Mouse (Mus musculus) hindbrain, embryonic 15.5 days (tissue): ENCODE measurements around the gene Pkd1. TPM values are rescaled to one million over a fixed set of nuclear protein-coding genes. Genes with fewer than 3 reads are reported as not detected.

ENCODE experiments used
- ATAC-seq: fragments of 200-750 bp; cut with Nextera tagmentation; 2 replicates; pipeline ENCODE4 v1.8.0; 2017; ENCODE audit warnings: low read depth, moderate number of reproducible peaks, moderate TSS enrichment; ENCODE audit not compliant: low FRiP score
- H3K27ac ChIP-seq: fragments of 300-500 bp; sonication (generic); replicated peaks from 2 replicates; pipeline ENCODE4 v1.5.1; 2015; ENCODE audit warnings: mild to moderate bottlenecking, inconsistent platforms
- H3K27me3 ChIP-seq: fragments of 300-500 bp; sonication (generic); 2 replicates; pipeline ENCODE4 v1.6.1; 2015; ENCODE audit warnings: control low read depth, inconsistent platforms
- H3K36me3 ChIP-seq: fragments of 300-500 bp; sonication (generic); 2 replicates; pipeline ENCODE4 v1.6.1; 2015; ENCODE audit warnings: control low read depth, inconsistent platforms
- H3K4me1 ChIP-seq: fragments of 300-500 bp; sonication (generic); replicated peaks from 2 replicates; pipeline ENCODE4 v1.6.1; 2015; ENCODE audit warnings: control low read depth, inconsistent platforms
- H3K4me2 ChIP-seq: fragments of 300-500 bp; sonication (generic); 2 replicates; pipeline ENCODE4 v1.6.1; 2015; ENCODE audit warnings: moderate library complexity, mild to moderate bottlenecking, inconsistent platforms
- H3K4me3 ChIP-seq: fragments of 300-500 bp; sonication (generic); 2 replicates; pipeline ENCODE4 v1.5.1; 2015; ENCODE audit warnings: mild to moderate bottlenecking, inconsistent platforms
- H3K9ac ChIP-seq: fragments of 300-500 bp; sonication (generic); 2 replicates; pipeline ENCODE4 v1.6.1; 2015; ENCODE audit warnings: inconsistent platforms
- H3K9me3 ChIP-seq: fragments of 300-500 bp; sonication (generic); 2 replicates; pipeline ENCODE4 v1.6.1; 2016; ENCODE audit warnings: control low read depth, inconsistent platforms
- WGBS: fragments of 180-500 bp; shearing (Covaris S2); methylation state at CpG from one replicate; pipeline ENCODE4 v1.1.7; 2015; 5-methylcytosine and 5-hydroxymethylcytosine counted together
- polyA plus RNA-seq: library from polyadenylated mRNA; unstranded; fragments of >200 nt; fragmentation: Nextera tagmentation; extraction: Ambion mirVana; gene quantifications from 2 replicates; pipeline ENCODE4 v1.2.1, GENCODE M21; 2015

Pkd1 gene
- polyA plus RNA-seq, 1 experiment from 2014 or later = 22.6 TPM

GRCm38 (mm10) chr17:24535300-24535699 is 14.3 kb upstream of the Pkd1 start:
- H3K4me1 ChIP-seq = peaks cover 44% of the 10 kb centered on the region
- no peak for ATAC-seq
- WGBS = 60% methylated on average over 5 of the region's 5 CpGs
- no peak overlapping the region for H3K4me3 ChIP-seq
- H3K27me3 ChIP-seq = no peaks in the 10 kb centered on the region
- H3K36me3 ChIP-seq = no peaks in the 10 kb centered on the region
- H3K9me3 ChIP-seq = no peaks in the 10 kb centered on the region
- H3K4me2 ChIP-seq = no peak overlapping the region
- no peak overlapping the region for H3K27ac ChIP-seq
- no peak overlapping the region for H3K9ac ChIP-seq

GRCm38 (mm10) chr17:24537536-24537935 is 12.1 kb upstream of the Pkd1 start:
- H3K4me2 ChIP-seq = no peak overlapping the region
- 33% methylated on average over 3 of the region's 3 CpGs for WGBS
- peak overlapping the region; percentile 45; the same call in 1 of the 2 replicates for H3K27ac ChIP-seq
- no peak for ATAC-seq
- no peak overlapping the region for H3K4me3 ChIP-seq
- H3K36me3 ChIP-seq = no peaks in the 10 kb centered on the region
- no peaks in the 10 kb centered on the region for H3K27me3 ChIP-seq
- no peak overlapping the region for H3K9ac ChIP-seq
- H3K9me3 ChIP-seq = no peaks in the 10 kb centered on the region
- H3K4me1 ChIP-seq = peaks cover 23% of the 10 kb centered on the region

- no peaks in the 10 kb centered on the region for H3K27me3 ChIP-seq
- ATAC-seq = no peak
- 72% methylated on average over 8 of the region's 8 CpGs for WGBS
- H3K4me1 ChIP-seq = peaks cover 10% of the 10 kb centered on the region; the same call in 1 of the 2 replicates
- H3K27ac ChIP-seq = no peak overlapping the region
- H3K9me3 ChIP-seq = no peaks in the 10 kb centered on the region
- H3K4me2 ChIP-seq = no peak overlapping the region
- H3K9ac ChIP-seq = no peak overlapping the region
- H3K4me3 ChIP-seq = no peak overlapping the region
- H3K36me3 ChIP-seq = no peaks in the 10 kb centered on the region
These were observed 10.7 kb upstream of the Pkd1 start for GRCm38 (mm10) chr17:24538950-24539349.

- Histone ChIP-seq H3K4me3 (no peak overlapping the region), H3K4me2 (no peak overlapping the region), H3K27ac (no peak overlapping the region), H3K4me1 (peaks cover 14% of the 10 kb centered on the region; the same call in 1 of the 2 replicates), H3K9me3 (no peaks in the 10 kb centered on the region), H3K9ac (no peak overlapping the region), H3K27me3 (no peaks in the 10 kb centered on the region), H3K36me3 (no peaks in the 10 kb centered on the region)
- no peak for ATAC-seq
- 4% methylated on average over 3 of the region's 3 CpGs for WGBS
These were observed 9.3 kb upstream of the Pkd1 start for GRCm38 (mm10) chr17:24540375-24540774.

- peak overlapping the region; percentile 10; the same call in 1 of the 2 replicates for H3K9ac ChIP-seq
- no peaks in the 10 kb centered on the region for H3K36me3 ChIP-seq
- 15% methylated on average over 12 of the region's 12 CpGs for WGBS
- H3K27me3 ChIP-seq = peaks cover 4% of the 10 kb centered on the region
- no peak overlapping the region for H3K27ac ChIP-seq
- H3K4me1 ChIP-seq = peaks cover 13% of the 10 kb centered on the region; the same call in 1 of the 2 replicates
- H3K4me2 ChIP-seq = peak overlapping the region; percentile 18; the same call in 1 of the 2 replicates
- ATAC-seq = no peak
- no peak overlapping the region; the same call in 1 of the 2 replicates for H3K4me3 ChIP-seq
- H3K9me3 ChIP-seq = no peaks in the 10 kb centered on the region
These were observed 5.0 kb upstream of the Pkd1 start for GRCm38 (mm10) chr17:24544613-24545012.

- WGBS = 87% methylated on average over 2 of the region's 2 CpGs
- Histone ChIP-seq H3K9me3 (no peaks in the 10 kb centered on the region), H3K4me3 (no peak overlapping the region), H3K9ac (no peak overlapping the region), H3K4me2 (no peak overlapping the region), H3K27ac (no peak overlapping the region), H3K4me1 (peaks cover 14% of the 10 kb centered on the region; the same call in 1 of the 2 replicates), H3K36me3 (no peaks in the 10 kb centered on the region), H3K27me3 (peaks cover 4% of the 10 kb centered on the region)
- no peak for ATAC-seq
These were observed 4.4 kb upstream of the Pkd1 start for GRCm38 (mm10) chr17:24545247-24545646.

GRCm38 (mm10) chr17:24546234-24546633 is 3.4 kb upstream of the Pkd1 start:
- H3K4me2 ChIP-seq = no peak overlapping the region
- H3K9me3 ChIP-seq = no peaks in the 10 kb centered on the region
- no peaks in the 10 kb centered on the region for H3K36me3 ChIP-seq
- 88% methylated on average over 3 of the region's 3 CpGs for WGBS
- H3K27ac ChIP-seq = no peak overlapping the region
- peaks cover 4% of the 10 kb centered on the region for H3K27me3 ChIP-seq
- H3K4me3 ChIP-seq = no peak overlapping the region
- H3K4me1 ChIP-seq = peaks cover 20% of the 10 kb centered on the region
- ATAC-seq = no peak
- no peak overlapping the region for H3K9ac ChIP-seq

GRCm38 (mm10) chr17:24548435-24548834 is 1.2 kb upstream of the Pkd1 start:
- WGBS = 33% methylated on average over 9 of the region's 9 CpGs
- H3K4me3 ChIP-seq = peak overlapping the region; percentile 56
- no peak for ATAC-seq

GRCm38 (mm10) chr17:24548921-24549617 is 565 bp upstream of the Pkd1 start:
- Histone ChIP-seq H3K9me3 (no peaks in the 10 kb centered on the region), H3K4me3 (peak overlapping the region; percentile 56), H3K9ac (peak overlapping the region; percentile 41), H3K36me3 (no peaks in the 10 kb centered on the region), H3K27ac (peak overlapping the region; percentile 95), H3K4me2 (peak overlapping the region; percentile 73), H3K4me1 (peaks cover 39% of the 10 kb centered on the region), H3K27me3 (peaks cover 4% of the 10 kb centered on the region)
- 4% methylated on average over 23 of the region's 23 CpGs for WGBS
- peak; percentile 33 for ATAC-seq

More at GRCm38 (mm10) chr17:24548435-24548834, 1.2 kb upstream of the Pkd1 start:
- Histone ChIP-seq H3K9ac (no peak overlapping the region), H3K27ac (0 out of 2 replicates have a peak overlapping the region, but pooled peaks have one; percentile 37), H3K4me2 (peak overlapping the region; percentile 73), H3K36me3 (no peaks in the 10 kb centered on the region), H3K9me3 (no peaks in the 10 kb centered on the region), H3K4me1 (peaks cover 39% of the 10 kb centered on the region), H3K27me3 (peaks cover 4% of the 10 kb centered on the region)

GRCm38 (mm10) chr17:24550416-24551049 is 899 bp downstream of the Pkd1 start:
- H3K9me3 ChIP-seq = no peaks in the 10 kb centered on the region
- H3K27ac ChIP-seq = peak overlapping the region; percentile 95
- whole genome bisulfite sequencing = under 1% methylated on average over 44 of the region's 44 CpGs
- H3K4me3 ChIP-seq = peak overlapping the region; percentile 56
- H3K27me3 ChIP-seq = peaks cover 4% of the 10 kb centered on the region
- no peaks in the 10 kb centered on the region for H3K36me3 ChIP-seq
- peak overlapping the region; percentile 73 for H3K4me2 ChIP-seq
- H3K9ac ChIP-seq = peak overlapping the region; percentile 94
- peaks cover 36% of the 10 kb centered on the region for H3K4me1 ChIP-seq
- ATAC-seq = peak; percentile 78

- Histone ChIP-seq H3K4me2 (peak overlapping the region; percentile 73), H3K9ac (peak overlapping the region; percentile 94), H3K9me3 (no peaks in the 10 kb centered on the region), H3K36me3 (no peaks in the 10 kb centered on the region), H3K4me1 (peaks cover 36% of the 10 kb centered on the region), H3K4me3 (peak overlapping the region; percentile 56), H3K27ac (peak overlapping the region; percentile 95), H3K27me3 (peaks cover 4% of the 10 kb centered on the region)
- WGBS = 40% methylated on average over 3 of the region's 3 CpGs
- ATAC-seq = no peak
These were observed 1.4 kb downstream of the Pkd1 start for GRCm38 (mm10) chr17:24551050-24551444.

- Histone ChIP-seq H3K9ac (no peak overlapping the region), H3K4me2 (no peak overlapping the region), H3K9me3 (no peaks in the 10 kb centered on the region), H3K36me3 (no peaks in the 10 kb centered on the region), H3K4me3 (no peak overlapping the region), H3K27ac (no peak overlapping the region), H3K4me1 (peaks cover 44% of the 10 kb centered on the region), H3K27me3 (no peaks in the 10 kb centered on the region)
- no peak for ATAC-seq
- 85% methylated on average over 7 of the region's 7 CpGs for WGBS
These were observed 7.5 kb downstream of the Pkd1 start for GRCm38 (mm10) chr17:24557091-24557490.
